Mouse (Mus musculus) liver, postnatal 0 days (tissue): Measurements from ENCODE around the gene B020031M17Rik.
"Not testable (repeated sequence)": the region's sequence is repeated elsewhere in the genome, so short reads cannot be mapped to it uniquely, and the experiment has no call there.

Source experiments
- CTCF ChIP-seq: sonication (generic); IDR thresholded peaks from 2 replicates; pipeline ENCODE4 v1.5.1; 2016; ENCODE audit warnings: antibody characterized with exemption, low read depth
- EP300 ChIP-seq: IDR thresholded peaks from 2 replicates; pipeline ENCODE4 v1.6.1; 2016; ENCODE audit warnings: antibody characterized with exemption, low read depth, mild to moderate bottlenecking

DNA sequence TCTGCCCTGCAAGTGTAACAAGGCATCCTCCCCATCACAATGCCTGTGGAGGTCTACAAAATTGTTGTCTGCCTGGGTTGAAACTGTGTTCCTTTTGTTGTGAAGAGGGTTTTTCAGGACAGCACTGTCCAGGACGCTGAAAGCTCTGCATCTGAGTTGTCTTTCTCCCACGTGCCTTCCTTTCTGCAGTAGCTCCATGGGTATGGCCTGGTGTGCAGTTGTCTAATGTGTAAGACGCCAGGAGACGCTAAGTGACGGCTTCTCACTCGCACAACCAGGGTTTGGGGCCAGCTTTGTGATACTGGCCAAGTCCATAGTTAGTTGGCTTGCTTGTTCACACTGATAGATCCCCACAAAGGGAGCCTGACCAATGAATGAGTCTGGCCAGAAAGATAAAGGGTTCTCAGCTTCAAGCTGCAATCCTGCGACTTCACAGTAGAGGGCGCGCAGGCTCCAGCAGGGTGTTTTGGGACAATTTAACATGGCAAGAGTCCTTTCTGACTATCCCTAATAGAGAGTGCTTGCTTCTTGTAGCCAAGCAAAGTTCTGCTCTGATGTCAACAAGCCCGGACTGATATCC, 41.4 kb upstream of the B020031M17Rik start:
- not testable (repeated sequence) for TF ChIP-seq CTCF, EP300
